Mouse (Mus musculus) lung, embryonic 15.5 days (tissue): Measurements from ENCODE around the gene Gcm1. TPM values are rescaled to one million over a fixed set of nuclear protein-coding genes. Genes with fewer than 3 reads are reported as not detected.

Source experiments
- ATAC-seq: fragments of 200-750 bp; cut with Nextera tagmentation; 2 replicates; pipeline ENCODE4 v1.8.0; 2017; ENCODE audit warnings: moderate number of reproducible peaks, borderline replicate concordance; ENCODE audit not compliant: low FRiP score, low TSS enrichment; ENCODE audit errors: extremely low read depth
- H3K27ac ChIP-seq: fragments of 300-500 bp; sonication (generic); 2 replicates; pipeline ENCODE4 v1.5.1; 2015; ENCODE audit warnings: moderate library complexity, mild to moderate bottlenecking, inconsistent platforms
- H3K27me3 ChIP-seq: fragments of 300-500 bp; sonication (generic); 2 replicates; pipeline ENCODE4 v1.6.1; 2015; ENCODE audit warnings: inconsistent platforms
- H3K36me3 ChIP-seq: fragments of 300-500 bp; sonication (generic); 2 replicates; pipeline ENCODE4 v1.6.1; 2015; ENCODE audit warnings: inconsistent platforms
- H3K4me1 ChIP-seq: fragments of 300-500 bp; sonication (generic); 2 replicates; pipeline ENCODE4 v1.6.1; 2015; ENCODE audit warnings: inconsistent platforms
- H3K4me2 ChIP-seq: fragments of 300-500 bp; sonication (generic); 2 replicates; pipeline ENCODE4 v1.6.1; 2015; ENCODE audit warnings: inconsistent platforms, mild to moderate bottlenecking, moderate library complexity
- H3K4me3 ChIP-seq: fragments of 300-500 bp; sonication (generic); 2 replicates; pipeline ENCODE4 v1.5.1; 2015; ENCODE audit warnings: mild to moderate bottlenecking, inconsistent platforms
- H3K9ac ChIP-seq: fragments of 300-500 bp; sonication (generic); 2 replicates; pipeline ENCODE4 v1.6.1; 2015; ENCODE audit warnings: inconsistent platforms
- H3K9me3 ChIP-seq: fragments of 300-500 bp; sonication (generic); 2 replicates; pipeline ENCODE4 v1.6.1; 2016; ENCODE audit warnings: inconsistent platforms
- WGBS: fragments of 180-500 bp; shearing (Covaris S2); methylation state at CpG from one replicate; pipeline ENCODE4 v1.1.7; 2015; 5-methylcytosine and 5-hydroxymethylcytosine counted together
- polyA plus RNA-seq: library from polyadenylated mRNA; unstranded; fragments of >200 nt; fragmentation: Nextera tagmentation; extraction: Ambion mirVana; gene quantifications from 2 replicates; pipeline ENCODE4 v1.2.1, GENCODE M21; 2015

Gcm1 gene
- polyA plus RNA-seq, 1 experiment from 2014 or later = 0.36 TPM

- no peak overlapping the region for H3K4me2 ChIP-seq
- H3K9me3 ChIP-seq = no peaks in the 10 kb centered on the region
- WGBS = 29% methylated on average over 9 of the region's 9 CpGs
- H3K27me3 ChIP-seq = no peaks in the 10 kb centered on the region
- no peak overlapping the region for H3K9ac ChIP-seq
- H3K27ac ChIP-seq = no peak overlapping the region
- no peak overlapping the region for H3K4me3 ChIP-seq
- no peaks in the 10 kb centered on the region for H3K36me3 ChIP-seq
- ATAC-seq = no peak
- H3K4me1 ChIP-seq = peaks cover 17% of the 10 kb centered on the region
These were observed 30.5 kb upstream of the Gcm1 start for GRCm38 (mm10) chr9:78021256-78021655.

GRCm38 (mm10) chr9:78022187-78022945 lies 29.4 kb upstream of the Gcm1 start:
- no peak overlapping the region for H3K4me3 ChIP-seq
- ATAC-seq = peak; percentile 66
- no peak overlapping the region for H3K4me2 ChIP-seq
- no peaks in the 10 kb centered on the region for H3K9me3 ChIP-seq
- peak overlapping the region; percentile 64 for H3K27ac ChIP-seq
- H3K9ac ChIP-seq = no peak overlapping the region
- WGBS = 45% methylated on average over 8 of the region's 8 CpGs
- H3K4me1 ChIP-seq = peaks cover 17% of the 10 kb centered on the region
- H3K36me3 ChIP-seq = no peaks in the 10 kb centered on the region
- H3K27me3 ChIP-seq = no peaks in the 10 kb centered on the region

DNA sequence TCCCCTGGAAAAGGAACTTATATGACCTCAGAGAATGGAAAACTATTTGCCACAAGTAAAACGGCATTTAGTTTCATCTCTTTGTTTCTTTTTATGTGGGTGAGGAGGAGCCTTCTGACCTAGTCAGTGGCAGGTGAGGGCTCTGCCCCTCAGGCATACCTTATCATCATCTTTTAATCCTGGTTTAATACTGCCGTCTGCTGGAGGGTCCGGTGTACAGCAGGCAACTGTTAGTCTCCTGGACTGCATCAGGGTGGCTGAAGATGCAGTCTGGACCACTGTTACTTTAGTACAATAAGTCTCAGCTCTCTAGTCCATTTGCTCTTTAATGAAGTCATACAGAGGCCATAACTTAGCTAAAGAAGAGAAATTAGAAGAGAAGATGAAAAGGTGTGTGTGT lies 26.9 kb upstream of the Gcm1 start:
- no peak overlapping the region for H3K9ac ChIP-seq
- no peak overlapping the region for H3K4me2 ChIP-seq
- no peak; the same call in 1 of the 2 replicates for ATAC-seq
- WGBS = 16% methylated on average over 3 of the region's 3 CpGs
- H3K9me3 ChIP-seq = no peaks in the 10 kb centered on the region
- H3K36me3 ChIP-seq = no peaks in the 10 kb centered on the region
- H3K4me3 ChIP-seq = no peak overlapping the region
- H3K4me1 ChIP-seq = peaks cover 17% of the 10 kb centered on the region
- no peaks in the 10 kb centered on the region for H3K27me3 ChIP-seq
- H3K27ac ChIP-seq = no peak overlapping the region

- Histone ChIP-seq H3K27me3 (no peaks in the 10 kb centered on the region), H3K4me2 (no peak overlapping the region), H3K9me3 (no peaks in the 10 kb centered on the region), H3K9ac (no peak overlapping the region), H3K4me3 (no peak overlapping the region), H3K27ac (no peak overlapping the region), H3K36me3 (no peaks in the 10 kb centered on the region), H3K4me1 (peaks cover 4% of the 10 kb centered on the region)
- ATAC-seq = no peak
- 74% methylated on average over 3 of the region's 3 CpGs for WGBS
These were observed 24.6 kb upstream of the Gcm1 start for GRCm38 (mm10) chr9:78027099-78027498.

DNA sequence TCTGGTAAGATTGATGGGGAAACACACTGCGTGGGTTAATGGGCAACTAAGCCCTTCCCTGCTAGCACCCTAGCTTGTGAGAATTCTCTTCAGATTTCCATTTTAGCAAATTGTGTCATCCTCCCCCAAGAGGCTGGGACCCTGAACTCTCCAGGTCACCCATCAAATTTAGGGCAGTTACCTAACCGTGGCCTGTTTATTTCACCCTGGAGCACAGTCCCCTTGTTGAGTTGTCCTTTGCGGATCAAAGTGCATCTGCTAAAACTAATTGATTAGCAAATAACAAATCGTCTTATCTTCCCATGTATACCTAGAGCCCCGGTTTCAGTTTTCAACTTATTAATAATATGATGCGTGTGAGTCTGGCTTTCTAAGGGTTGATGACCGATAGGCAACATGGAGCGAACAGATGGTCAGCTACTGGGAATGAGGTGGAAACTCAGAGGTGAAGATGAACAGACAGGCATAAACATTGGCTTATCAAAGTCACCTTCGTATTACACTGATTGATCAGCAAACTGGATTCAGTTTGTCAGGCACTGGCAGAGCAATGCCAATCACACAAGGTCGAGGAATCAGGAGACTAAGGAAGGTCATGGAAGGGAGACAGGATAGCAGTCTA lies 20.8 kb upstream of the Gcm1 start:
- H3K4me3 ChIP-seq = no peak overlapping the region
- no peak overlapping the region for H3K4me2 ChIP-seq
- 78% methylated on average over 10 of the region's 10 CpGs for WGBS
- H3K27me3 ChIP-seq = no peaks in the 10 kb centered on the region
- H3K36me3 ChIP-seq = no peaks in the 10 kb centered on the region
- H3K27ac ChIP-seq = no peak overlapping the region
- 0 out of 2 replicates have a peak, but pooled peaks cover 5% of the 10 kb centered on the region for H3K4me1 ChIP-seq
- ATAC-seq = no peak
- no peak overlapping the region for H3K9ac ChIP-seq
- H3K9me3 ChIP-seq = no peaks in the 10 kb centered on the region

DNA sequence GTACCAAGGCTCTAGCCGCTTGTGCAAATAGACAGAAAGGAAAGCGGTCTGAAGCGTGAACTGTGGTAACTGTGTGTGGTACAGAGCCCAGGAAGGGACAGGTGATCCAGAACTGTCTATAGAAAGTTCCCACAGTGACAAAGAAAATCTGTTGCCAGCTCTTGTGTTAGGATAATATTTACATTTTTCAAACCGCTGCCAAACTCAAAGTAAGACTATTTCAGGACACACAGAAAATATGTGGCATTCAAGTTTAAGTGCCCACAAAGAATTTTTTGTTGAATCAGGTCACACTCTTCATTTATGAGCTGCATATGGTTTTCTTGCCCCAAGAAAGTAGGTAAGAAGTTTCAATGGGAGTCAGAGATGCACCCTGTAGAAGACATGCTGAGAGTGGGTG lies 18.8 kb upstream of the Gcm1 start:
- ATAC-seq = 0 out of 2 replicates have a peak, but pooled peaks have one; percentile 37
- Histone ChIP-seq H3K36me3 (no peaks in the 10 kb centered on the region), H3K9ac (no peak overlapping the region), H3K4me3 (no peak overlapping the region), H3K4me2 (no peak overlapping the region), H3K27me3 (no peaks in the 10 kb centered on the region), H3K9me3 (no peaks in the 10 kb centered on the region), H3K27ac (peak overlapping the region; percentile 67), H3K4me1 (0 out of 2 replicates have a peak, but pooled peaks cover 5% of the 10 kb centered on the region)
- 51% methylated on average over 4 of the region's 4 CpGs for WGBS

- H3K27ac ChIP-seq = no peak overlapping the region
- H3K27me3 ChIP-seq = no peaks in the 10 kb centered on the region
- no peak for ATAC-seq
- H3K4me1 ChIP-seq = 0 out of 2 replicates have a peak, but pooled peaks cover 5% of the 10 kb centered on the region
- no peaks in the 10 kb centered on the region for H3K9me3 ChIP-seq
- 76% methylated on average over 5 of the region's 5 CpGs for WGBS
- H3K4me3 ChIP-seq = no peak overlapping the region
- no peaks in the 10 kb centered on the region for H3K36me3 ChIP-seq
- H3K9ac ChIP-seq = no peak overlapping the region
- no peak overlapping the region for H3K4me2 ChIP-seq
These were observed 16.4 kb upstream of the Gcm1 start for GRCm38 (mm10) chr9:78035296-78035695.

DNA sequence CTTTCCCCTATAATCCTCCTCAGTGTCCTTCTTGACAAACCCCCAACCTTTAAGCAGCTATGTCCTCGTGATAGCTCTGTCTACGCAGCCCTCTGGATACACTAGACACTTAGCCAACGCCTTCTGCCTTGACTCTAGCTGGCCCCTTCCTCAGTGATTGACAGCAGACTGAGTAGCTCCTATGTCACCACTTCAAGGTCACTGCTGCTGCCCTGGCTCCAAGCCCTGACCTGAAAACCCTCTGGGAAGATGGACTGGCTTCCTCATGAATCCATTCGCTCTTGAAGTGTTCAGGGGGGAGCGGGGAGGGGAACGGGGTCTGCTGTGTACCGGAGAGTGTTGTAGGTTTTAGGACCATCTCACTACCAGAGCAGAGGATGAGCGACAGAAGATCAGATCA lies 15.9 kb upstream of the Gcm1 start:
- ATAC-seq = no peak
- no peaks in the 10 kb centered on the region for H3K27me3 ChIP-seq
- H3K27ac ChIP-seq = no peak overlapping the region
- 83% methylated on average over 8 of the region's 8 CpGs for WGBS
- 0 out of 2 replicates have a peak, but pooled peaks cover 5% of the 10 kb centered on the region for H3K4me1 ChIP-seq
- H3K36me3 ChIP-seq = no peaks in the 10 kb centered on the region
- no peak overlapping the region for H3K4me3 ChIP-seq
- no peak overlapping the region for H3K9ac ChIP-seq
- H3K4me2 ChIP-seq = no peak overlapping the region
- H3K9me3 ChIP-seq = no peaks in the 10 kb centered on the region

DNA sequence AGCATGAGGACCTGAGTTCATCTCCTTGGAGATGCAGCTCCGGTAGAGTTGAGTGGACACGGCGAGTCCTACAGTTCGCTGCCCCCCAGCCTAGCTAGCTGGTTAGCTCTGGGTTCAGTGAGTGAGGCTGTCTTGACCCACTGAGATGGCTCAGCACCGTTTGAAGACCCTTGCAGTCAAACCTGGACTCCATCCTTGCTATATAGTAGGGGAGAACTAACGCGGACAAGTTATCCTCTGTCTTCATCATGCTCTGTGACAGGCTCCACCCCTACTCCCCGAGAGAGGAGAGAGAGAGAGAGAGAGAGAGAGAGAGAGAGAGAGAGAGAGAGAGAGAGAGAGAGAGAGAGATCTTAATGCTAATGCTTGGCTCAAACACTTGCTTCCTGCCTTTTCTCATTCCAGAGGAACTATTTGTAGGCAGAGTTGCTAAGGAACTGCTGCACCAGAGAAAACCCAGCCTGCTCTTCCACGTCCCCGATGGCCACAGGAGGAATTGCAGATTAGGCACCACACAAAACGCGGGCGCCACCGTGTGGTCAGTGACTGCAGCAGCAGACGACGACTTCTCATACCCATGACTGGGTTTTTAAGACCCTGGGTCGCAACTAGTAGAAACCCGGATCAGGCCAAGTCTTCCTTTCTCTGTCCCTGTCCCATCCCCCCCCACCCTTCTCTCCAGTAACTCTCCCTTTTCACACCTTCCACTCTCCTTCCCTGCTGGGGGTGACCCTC lies 12.8 kb upstream of the Gcm1 start:
- Histone ChIP-seq H3K27ac (no peak overlapping the region), H3K4me1 (no peaks in the 10 kb centered on the region), H3K9me3 (no peaks in the 10 kb centered on the region), H3K4me2 (no peak overlapping the region), H3K4me3 (no peak overlapping the region), H3K27me3 (no peaks in the 10 kb centered on the region), H3K9ac (no peak overlapping the region), H3K36me3 (no peaks in the 10 kb centered on the region)
- WGBS = 37% methylated on average over 17 of the region's 18 CpGs
- ATAC-seq = peak; percentile 47; the same call in 1 of the 2 replicates

DNA sequence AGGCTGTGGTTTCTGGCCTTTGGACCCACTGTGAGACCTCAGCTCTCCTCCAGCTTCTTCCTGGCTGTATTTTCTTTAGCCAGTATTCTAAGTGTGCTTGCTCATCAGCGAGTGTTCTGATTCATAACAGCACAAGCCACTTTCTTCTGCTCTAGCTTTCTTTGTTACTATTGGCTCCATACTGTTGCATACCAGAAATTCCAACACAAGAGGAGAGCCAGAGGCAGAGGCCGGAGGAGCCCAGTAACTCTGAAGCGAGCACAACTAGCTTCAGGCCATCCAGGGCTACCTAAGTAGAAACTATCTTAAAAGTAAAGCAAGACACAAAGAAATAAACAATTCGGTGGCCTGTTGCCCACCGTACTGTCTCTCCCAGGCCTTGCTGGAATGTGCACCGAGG lies 6.6 kb upstream of the Gcm1 start:
- Histone ChIP-seq H3K9me3 (no peaks in the 10 kb centered on the region), H3K27me3 (no peaks in the 10 kb centered on the region), H3K9ac (no peak overlapping the region), H3K4me1 (peaks cover 7% of the 10 kb centered on the region), H3K4me3 (no peak overlapping the region), H3K36me3 (no peaks in the 10 kb centered on the region), H3K27ac (peak overlapping the region; percentile 67), H3K4me2 (no peak overlapping the region)
- ATAC-seq = peak; percentile 46; the same call in 1 of the 2 replicates
- 29% methylated on average over 6 of the region's 6 CpGs for WGBS

- Histone ChIP-seq H3K4me2 (peak overlapping the region; percentile 13; the same call in 1 of the 2 replicates), H3K27me3 (no peaks in the 10 kb centered on the region), H3K27ac (no peak overlapping the region), H3K9me3 (no peaks in the 10 kb centered on the region), H3K4me3 (no peak overlapping the region), H3K36me3 (no peaks in the 10 kb centered on the region), H3K9ac (no peak overlapping the region), H3K4me1 (peaks cover 7% of the 10 kb centered on the region)
- 41% methylated on average over 20 of the region's 20 CpGs for WGBS
- ATAC-seq = no peak
These were observed 5.0 kb upstream of the Gcm1 start for GRCm38 (mm10) chr9:78046755-78047154.
